Mouse (Mus musculus): ENCODE measurements around the gene Anln. TPM values are rescaled to one million over a fixed set of nuclear protein-coding genes. Genes with fewer than 3 reads are reported as not detected.

Gene Anln
- polyA plus RNA-seq (2016; fragmentation: Nextera tagmentation; extraction: Ambion mirVana), result 31.4 and 39.4 TPM in 2 replicates

DNA sequence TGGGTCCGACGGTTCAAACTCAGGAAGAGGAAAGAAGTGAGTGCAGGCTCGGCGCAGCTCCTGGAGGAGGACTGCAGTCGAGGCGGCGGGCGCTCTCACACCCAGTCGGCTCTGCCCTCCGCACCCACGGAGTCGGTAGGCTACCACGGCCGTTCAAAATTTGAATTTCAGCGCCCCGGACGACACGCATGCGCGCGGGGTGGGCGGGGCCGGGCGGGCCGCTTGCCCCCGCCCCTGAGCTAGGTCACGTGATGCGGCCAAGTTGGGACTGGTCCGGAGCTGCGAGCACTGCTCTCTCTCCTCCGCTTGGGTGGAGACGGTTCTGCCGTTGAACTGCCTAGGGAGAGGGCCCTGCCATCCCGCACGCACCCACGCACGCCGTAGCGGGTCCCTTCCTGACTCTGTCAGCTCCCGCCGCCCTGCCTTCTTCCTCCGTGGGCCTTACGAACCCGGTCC lies at the start of gene Anln:
Gene Anln, minus strand, starts transcription at position 168 of the 456 bp plus-strand sequence.
- H3K36me3 ChIP-seq, result peaks cover 15% of the 10 kb centered on the region
- peak; percentile 97 for DNase-seq (ENCODE audit: low spot score)
- peak within 1 kb of the TSS; percentile 98 for H3K27ac ChIP-seq
- peaks cover 27% of the 10 kb centered on the region for H3K4me1 ChIP-seq (replicated peaks)
- WGBS, result under 1% methylated on average over 44 of the region's 44 CpGs
- peak within 1 kb of the TSS; percentile 92 for H3K4me3 ChIP-seq
- H3K27me3 ChIP-seq (ENCODE audit: insufficient read depth, poor library complexity, severe bottlenecking), result no peaks in the 10 kb centered on the region
- no peaks in the 10 kb centered on the region for H3K9me3 ChIP-seq

DNA sequence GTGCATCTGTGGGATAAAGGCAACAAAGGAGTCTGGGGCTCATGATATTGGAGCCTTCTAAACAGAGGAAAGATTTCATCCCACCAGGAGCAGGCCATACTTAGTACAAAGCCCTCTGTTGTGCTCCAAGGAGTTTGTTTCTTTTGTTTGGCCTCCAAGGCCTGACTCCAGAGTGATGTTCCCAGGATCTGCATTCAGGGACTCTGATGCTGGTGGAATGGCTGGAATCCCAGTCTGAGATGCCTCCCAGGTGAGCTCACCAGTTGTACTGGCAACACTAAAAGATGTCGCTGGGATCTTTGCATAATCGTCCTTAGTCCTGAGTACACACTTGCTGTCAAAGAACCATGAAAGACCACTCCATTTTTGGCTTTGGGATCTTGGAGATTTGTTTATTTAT lies 45.1 kb upstream of the Anln start:
- Histone ChIP-seq H3K27ac (no peak overlapping the region), H3K27me3 (ENCODE audit: insufficient read depth, poor library complexity, severe bottlenecking) (no peaks in the 10 kb centered on the region)
- WGBS, result 85% methylated on average over 2 of the region's 2 CpGs

DNA sequence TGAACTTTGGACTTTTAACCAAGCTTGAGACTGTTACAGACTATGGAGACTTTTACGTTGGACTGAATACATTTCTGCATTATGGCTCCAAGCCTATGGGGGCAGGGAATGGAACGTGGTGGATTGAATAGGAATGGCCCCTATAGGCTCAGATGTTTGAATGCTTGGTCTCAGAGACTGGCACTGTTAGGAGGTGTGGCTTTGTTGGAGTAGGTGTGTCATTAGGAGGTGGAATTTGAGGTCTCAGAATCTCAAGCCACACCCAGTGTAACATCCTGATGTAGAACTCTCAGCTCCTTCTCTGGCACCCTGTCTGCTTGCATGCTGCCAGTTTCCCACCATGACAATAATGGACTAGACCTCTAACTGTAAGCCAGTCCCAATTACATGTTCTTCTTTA lies 44.2 kb upstream of the Anln start:
- Histone ChIP-seq H3K27ac (no peak overlapping the region), H3K4me1 (replicated peaks) (peaks cover 16% of the 10 kb centered on the region), H3K9me3 (no peaks in the 10 kb centered on the region), H3K36me3 (no peaks in the 10 kb centered on the region), H3K4me3 (no peak overlapping the region), H3K27me3 (ENCODE audit: insufficient read depth, poor library complexity, severe bottlenecking) (no peaks in the 10 kb centered on the region)
- 85% methylated on average over 2 of the region's 2 CpGs for WGBS
- no peak for DNase-seq (ENCODE audit: low spot score)

More for the DNA sequence above, 45.1 kb upstream of the Anln start:
- DNase-seq (ENCODE audit: low spot score), result no peak
- Histone ChIP-seq H3K36me3 (no peaks in the 10 kb centered on the region), H3K4me3 (no peak overlapping the region), H3K9me3 (no peaks in the 10 kb centered on the region), H3K4me1 (replicated peaks) (peaks cover 7% of the 10 kb centered on the region)

DNA sequence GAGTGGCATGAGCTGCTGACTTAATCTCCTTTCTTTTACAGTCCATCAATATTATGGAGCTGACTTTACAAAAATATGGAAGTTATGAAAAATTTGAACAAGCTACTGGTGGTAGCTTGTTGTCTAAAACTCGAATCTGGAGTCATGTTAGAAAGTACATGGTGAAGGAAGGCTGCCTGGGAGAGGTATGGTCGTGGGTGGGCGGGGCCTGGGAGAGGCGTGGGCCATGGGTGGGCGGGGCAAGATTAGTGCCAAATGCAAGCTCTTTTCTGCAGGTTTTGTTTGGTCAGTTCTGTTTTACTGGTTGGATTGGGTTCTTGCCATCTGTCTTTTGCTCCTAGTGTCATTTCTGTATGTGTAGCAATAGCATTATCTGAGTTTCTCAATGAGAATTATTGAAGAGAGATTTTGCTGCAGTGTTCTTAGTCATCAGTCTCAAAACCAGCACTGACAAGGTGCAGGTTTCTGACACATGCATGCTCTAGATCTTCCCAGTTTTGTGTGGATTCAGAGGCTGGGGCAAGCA lies 41.4 kb upstream of the Anln start:
- DNase-seq (ENCODE audit: low spot score), result no peak
- H3K9me3 ChIP-seq, result no peaks in the 10 kb centered on the region
- H3K36me3 ChIP-seq, result no peaks in the 10 kb centered on the region
- H3K4me1 ChIP-seq (replicated peaks), result peaks cover 22% of the 10 kb centered on the region
- no peak overlapping the region for H3K27ac ChIP-seq
- H3K4me3 ChIP-seq, result no peak overlapping the region
- H3K27me3 ChIP-seq (ENCODE audit: insufficient read depth, poor library complexity, severe bottlenecking), result no peaks in the 10 kb centered on the region
- WGBS, result 48% methylated on average over 5 of the region's 5 CpGs

- no peak for DNase-seq (ENCODE audit: low spot score)
- no peaks in the 10 kb centered on the region for H3K36me3 ChIP-seq
- H3K27me3 ChIP-seq (ENCODE audit: insufficient read depth, poor library complexity, severe bottlenecking), result no peaks in the 10 kb centered on the region
- no peak overlapping the region for H3K27ac ChIP-seq
- 73% methylated on average over 15 of the region's 15 CpGs for WGBS
- peaks cover 22% of the 10 kb centered on the region for H3K4me1 ChIP-seq (replicated peaks)
- H3K4me3 ChIP-seq, result no peak overlapping the region
- no peaks in the 10 kb centered on the region for H3K9me3 ChIP-seq
Measured at GRCm38 (mm10) chr9:22429533-22430241, 40.7 kb upstream of the Anln start.

DNA sequence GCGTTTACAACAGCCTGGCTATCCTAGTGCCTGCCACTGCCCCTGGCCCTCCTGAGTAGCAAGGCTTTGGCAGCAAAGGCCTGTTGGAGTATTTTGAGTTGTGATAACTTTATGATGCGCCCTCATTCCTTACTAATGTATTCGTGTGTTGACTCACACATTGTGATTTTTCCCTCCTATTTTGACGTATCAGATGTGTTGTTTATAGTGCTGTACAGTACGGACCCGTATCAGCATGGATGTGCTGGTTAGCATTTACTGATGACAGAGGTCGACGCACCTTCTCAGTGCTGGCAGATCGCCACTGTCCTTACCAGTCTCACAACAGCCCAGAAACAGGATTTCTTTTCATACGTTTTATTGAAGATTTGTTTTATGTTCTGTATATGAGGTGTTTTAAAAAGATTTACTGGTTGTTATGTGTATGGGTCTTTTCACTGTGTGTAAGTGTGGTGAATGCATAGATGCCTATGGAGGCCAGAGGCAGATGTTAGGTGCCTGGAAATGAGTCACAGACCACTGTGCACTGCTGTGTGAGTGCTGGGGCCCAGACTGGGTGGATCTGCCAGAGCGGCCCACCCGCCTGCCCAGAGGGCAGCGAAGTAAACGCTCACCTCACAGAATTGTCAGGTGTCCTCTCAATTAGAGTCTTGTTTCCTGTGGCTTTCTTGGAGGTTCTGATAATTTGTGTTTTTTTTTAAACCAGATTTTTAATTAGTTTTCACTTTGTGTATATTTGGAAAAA lies 39.9 kb upstream of the Anln start:
- H3K9me3 ChIP-seq, result no peaks in the 10 kb centered on the region
- H3K4me1 ChIP-seq (replicated peaks), result peaks cover 22% of the 10 kb centered on the region
- no peak overlapping the region; the same call in 1 of the 2 replicates for H3K27ac ChIP-seq
- no peaks in the 10 kb centered on the region for H3K27me3 ChIP-seq (ENCODE audit: insufficient read depth, poor library complexity, severe bottlenecking)
- H3K36me3 ChIP-seq, result no peaks in the 10 kb centered on the region
- WGBS, result 88% methylated on average over 14 of the region's 14 CpGs
- H3K4me3 ChIP-seq, result no peak overlapping the region
- no peak for DNase-seq (ENCODE audit: low spot score)

DNA sequence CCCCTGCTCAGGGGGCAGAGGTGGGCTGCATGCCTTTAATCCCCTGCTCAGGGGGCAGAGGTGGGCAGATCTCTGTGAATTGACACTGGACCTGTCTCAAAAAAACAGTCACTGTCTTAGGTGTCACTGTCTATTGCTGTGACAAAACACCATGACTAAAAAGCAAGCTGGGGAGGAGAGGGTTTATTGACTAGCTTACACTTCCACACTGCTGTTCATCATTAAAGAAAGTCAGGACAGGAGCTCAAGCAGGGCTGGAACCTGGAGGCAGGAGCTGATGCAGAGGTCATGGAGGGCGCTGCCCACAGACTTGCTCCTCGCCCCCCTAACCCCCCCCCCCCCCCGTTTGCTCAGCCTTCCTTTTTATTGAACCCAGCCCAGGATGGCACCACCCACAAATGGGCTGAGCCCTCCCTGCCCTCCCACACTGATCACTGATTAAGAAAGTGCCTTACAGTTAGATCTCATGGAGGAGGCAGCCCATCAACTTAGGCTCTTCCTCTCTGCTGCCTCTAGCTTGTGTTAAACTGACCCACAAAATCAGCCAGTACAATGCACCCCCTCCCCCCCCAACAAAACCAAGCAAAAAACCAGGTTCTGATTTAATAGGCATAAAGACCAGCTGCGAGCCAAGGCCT lies 39.2 kb upstream of the Anln start:
- H3K27me3 ChIP-seq (ENCODE audit: insufficient read depth, poor library complexity, severe bottlenecking), result no peaks in the 10 kb centered on the region
- no peak for DNase-seq (ENCODE audit: low spot score)
- H3K9me3 ChIP-seq, result no peaks in the 10 kb centered on the region
- no peak overlapping the region for H3K4me3 ChIP-seq
- H3K4me1 ChIP-seq (replicated peaks), result peaks cover 22% of the 10 kb centered on the region
- no peak overlapping the region; the same call in 1 of the 2 replicates for H3K27ac ChIP-seq
- no peaks in the 10 kb centered on the region for H3K36me3 ChIP-seq
- 46% methylated on average over 4 of the region's 4 CpGs for WGBS

GRCm38 (mm10) chr9:22424719-22425118 lies 35.7 kb upstream of the Anln start:
- H3K27me3 ChIP-seq (ENCODE audit: insufficient read depth, poor library complexity, severe bottlenecking), result no peaks in the 10 kb centered on the region
- DNase-seq (ENCODE audit: low spot score), result no peak
- no peak overlapping the region for H3K27ac ChIP-seq
- no peak overlapping the region for H3K4me3 ChIP-seq
- no peaks in the 10 kb centered on the region for H3K36me3 ChIP-seq
- H3K9me3 ChIP-seq, result no peaks in the 10 kb centered on the region
- 93% methylated on average over 4 of the region's 4 CpGs for WGBS
- H3K4me1 ChIP-seq (replicated peaks), result peaks cover 30% of the 10 kb centered on the region

DNA sequence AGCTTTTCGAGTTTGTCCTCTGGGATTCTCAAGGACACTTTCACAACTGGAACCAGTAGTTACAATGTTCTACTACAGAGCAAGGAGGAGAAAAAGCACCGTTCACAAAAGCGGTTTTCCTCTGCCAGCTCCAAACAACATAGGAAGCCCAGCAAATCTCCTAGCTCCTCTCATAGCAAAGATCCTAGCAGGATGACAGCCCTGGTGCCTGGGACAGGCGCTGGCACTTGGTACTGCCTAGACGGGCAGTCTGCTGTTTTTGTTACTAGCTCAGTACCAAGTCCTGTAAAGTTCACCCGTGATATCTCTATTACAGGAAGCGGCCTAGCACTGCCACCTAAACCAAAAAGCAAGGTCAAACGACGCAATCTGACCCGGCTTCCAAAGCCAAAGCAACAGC lies 35.2 kb upstream of the Anln start:
- WGBS, result 80% methylated on average over 10 of the region's 10 CpGs

GRCm38 (mm10) chr9:22423507-22423906 lies 34.5 kb upstream of the Anln start:
- H3K36me3 ChIP-seq, result no peaks in the 10 kb centered on the region
- 73% methylated on average over 1 of the region's 1 CpGs for WGBS
- no peak for DNase-seq (ENCODE audit: low spot score)
- H3K27me3 ChIP-seq (ENCODE audit: insufficient read depth, poor library complexity, severe bottlenecking), result no peaks in the 10 kb centered on the region
- no peak overlapping the region for H3K4me3 ChIP-seq
- H3K9me3 ChIP-seq, result no peaks in the 10 kb centered on the region
- H3K27ac ChIP-seq, result no peak overlapping the region
- H3K4me1 ChIP-seq (replicated peaks), result peaks cover 22% of the 10 kb centered on the region

More for the DNA sequence above, 35.2 kb upstream of the Anln start:
- H3K9me3 ChIP-seq, result no peaks in the 10 kb centered on the region
- no peak overlapping the region for H3K27ac ChIP-seq
- H3K36me3 ChIP-seq, result no peaks in the 10 kb centered on the region
- no peak for DNase-seq (ENCODE audit: low spot score)
- H3K4me3 ChIP-seq, result no peak overlapping the region
- peaks cover 29% of the 10 kb centered on the region for H3K4me1 ChIP-seq (replicated peaks)
- H3K27me3 ChIP-seq (ENCODE audit: insufficient read depth, poor library complexity, severe bottlenecking), result no peaks in the 10 kb centered on the region

GRCm38 (mm10) chr9:22422559-22422958 lies 33.6 kb upstream of the Anln start:
- Histone ChIP-seq H3K27ac (no peak overlapping the region), H3K27me3 (ENCODE audit: insufficient read depth, poor library complexity, severe bottlenecking) (no peaks in the 10 kb centered on the region), H3K9me3 (no peaks in the 10 kb centered on the region), H3K36me3 (no peaks in the 10 kb centered on the region), H3K4me1 (replicated peaks) (peaks cover 17% of the 10 kb centered on the region), H3K4me3 (no peak overlapping the region)
- 74% methylated on average over 1 of the region's 1 CpGs for WGBS
- DNase-seq (ENCODE audit: low spot score), result no peak

- H3K4me3 ChIP-seq, result no peak overlapping the region
- no peaks in the 10 kb centered on the region for H3K27me3 ChIP-seq (ENCODE audit: insufficient read depth, poor library complexity, severe bottlenecking)
- peaks cover 17% of the 10 kb centered on the region for H3K4me1 ChIP-seq (replicated peaks)
- H3K9me3 ChIP-seq, result no peaks in the 10 kb centered on the region
- 18% methylated on average over 7 of the region's 7 CpGs for WGBS
- no peak for DNase-seq (ENCODE audit: low spot score)
- H3K36me3 ChIP-seq, result no peaks in the 10 kb centered on the region
- no peak overlapping the region for H3K27ac ChIP-seq
Measured at GRCm38 (mm10) chr9:22420491-22420890, 31.5 kb upstream of the Anln start.

Measured in hindbrain, embryonic 10.5 days (tissue).